Mouse (Mus musculus) midbrain, postnatal 0 days (tissue): ENCODE results near the gene Gins1. TPM values are rescaled to one million over a fixed set of nuclear protein-coding genes. Genes with fewer than 3 reads are reported as not detected.

Experiments
- ATAC-seq: fragments of 200-750 bp; cut with Nextera tagmentation; 2 replicates; pipeline ENCODE4 v1.8.0; 2017; ENCODE audit warnings: moderate number of reproducible peaks, mild to moderate bottlenecking, moderate TSS enrichment, moderate library complexity; ENCODE audit not compliant: low FRiP score
- DNase-seq: peaks from one replicate; pipeline ENCODE4 v3.0.0-alpha.2; 2015; ENCODE audit warnings: low spot score
- H3K27ac ChIP-seq: fragments of 300-500 bp; sonication (generic); 2 replicates; pipeline ENCODE4 v1.5.1; 2014; ENCODE audit warnings: low read depth, mild to moderate bottlenecking, low read length, mixed read lengths
- H3K27me3 ChIP-seq: fragments of 300-500 bp; sonication (generic); 2 replicates; pipeline ENCODE4 v1.6.1; 2014; ENCODE audit warnings: low read length, control low read depth, mixed read lengths; ENCODE audit not compliant: insufficient read depth
- H3K36me3 ChIP-seq: fragments of 300-500 bp; sonication (generic); 2 replicates; pipeline ENCODE4 v1.6.1; 2014; ENCODE audit warnings: low read length, control low read depth, mixed read lengths; ENCODE audit not compliant: insufficient read depth
- H3K4me1 ChIP-seq: fragments of 300-500 bp; sonication (generic); 2 replicates; pipeline ENCODE4 v1.6.1; 2014; ENCODE audit warnings: mild to moderate bottlenecking, control low read depth, antibody characterized with exemption, low read length, mixed read lengths; ENCODE audit not compliant: insufficient read depth
- H3K4me2 ChIP-seq: fragments of 300-500 bp; sonication (generic); 2 replicates; pipeline ENCODE4 v1.6.1; 2014; ENCODE audit warnings: low read depth, mild to moderate bottlenecking, low read length, mixed read lengths; ENCODE audit not compliant: poor library complexity, severe bottlenecking
- H3K4me3 ChIP-seq: fragments of 300-500 bp; sonication (generic); 2 replicates; pipeline ENCODE4 v1.5.1; 2014; ENCODE audit warnings: low read depth, mild to moderate bottlenecking, low read length, moderate library complexity
- H3K9ac ChIP-seq: fragments of 300-500 bp; sonication (generic); replicated peaks from 2 replicates; pipeline ENCODE4 v1.6.1; 2014; ENCODE audit warnings: mild to moderate bottlenecking, low read length, moderate library complexity, mixed read lengths; ENCODE audit not compliant: poor library complexity, severe bottlenecking
- H3K9me3 ChIP-seq: fragments of 300-500 bp; sonication (generic); 2 replicates; pipeline ENCODE4 v1.6.1; 2016; ENCODE audit warnings: low read length, control low read depth
- CTCF ChIP-seq: IDR thresholded peaks from 2 replicates; pipeline ENCODE4 v1.5.1; 2016; ENCODE audit warnings: antibody characterized with exemption, mild to moderate bottlenecking
- WGBS: fragments of 180-500 bp; shearing (Covaris S2); extraction: QIAGEN DNeasy Blood & Tissue Kit; methylation state at CpG from one replicate; pipeline ENCODE4 v1.1.7; 2014; 5-methylcytosine and 5-hydroxymethylcytosine counted together
- polyA plus RNA-seq: library from polyadenylated mRNA; unstranded; fragments of >200 nt; fragmentation: Nextera tagmentation; extraction: Ambion mirVana; gene quantifications from 2 replicates; pipeline ENCODE4 v1.2.1, GENCODE M21; 2015
- total RNA-seq: library from RNA; depleted of rRNA; stranded (reverse); fragments of >200 nt; gene quantifications from 2 replicates; pipeline ENCODE4 v1.2.3, GENCODE M21; 2014

Gins1 gene
- total and polyA plus RNA-seq, 2 experiments from 2014 or later: 5.7 to 7.1 TPM

GRCm38 (mm10) chr2:150950056-150950455 lies 44.9 kb downstream of the Gins1 start:
- H3K27ac ChIP-seq: no peak overlapping the region
- H3K9ac ChIP-seq: no peak overlapping the region
- WGBS: 93% methylated on average over 6 of the region's 6 CpGs
- TF ChIP-seq CTCF: no peak
- H3K9me3 ChIP-seq: no peaks in the 10 kb centered on the region
- H3K4me2 ChIP-seq: no peak overlapping the region
- peaks cover 9% of the 10 kb centered on the region; the same call in 1 of the 2 replicates for H3K36me3 ChIP-seq
- no peaks in the 10 kb centered on the region for H3K4me1 ChIP-seq
- H3K27me3 ChIP-seq: no peaks in the 10 kb centered on the region
- ATAC-seq (no peak), DNase-seq (no peak)
- no peak overlapping the region for H3K4me3 ChIP-seq

- no peak for TF ChIP-seq CTCF
- WGBS: 96% methylated on average over 2 of the region's 2 CpGs
- H3K9me3 ChIP-seq: no peaks in the 10 kb centered on the region
- ATAC-seq (no peak), DNase-seq (no peak)
- H3K27ac ChIP-seq: no peak overlapping the region
- no peak overlapping the region for H3K9ac ChIP-seq
- no peaks in the 10 kb centered on the region for H3K27me3 ChIP-seq
- no peaks in the 10 kb centered on the region for H3K4me1 ChIP-seq
- no peak overlapping the region for H3K4me2 ChIP-seq
- H3K36me3 ChIP-seq: peaks cover 9% of the 10 kb centered on the region; the same call in 1 of the 2 replicates
- H3K4me3 ChIP-seq: no peak overlapping the region
These were observed 46.0 kb downstream of the Gins1 start for GRCm38 (mm10) chr2:150951201-150951600.

- WGBS: 82% methylated on average over 1 of the region's 1 CpGs
- Histone ChIP-seq H3K36me3 (peaks cover 10% of the 10 kb centered on the region; the same call in 1 of the 2 replicates), H3K27ac (no peak overlapping the region), H3K4me2 (no peak overlapping the region), H3K4me3 (no peak overlapping the region), H3K9me3 (no peaks in the 10 kb centered on the region), H3K27me3 (no peaks in the 10 kb centered on the region), H3K9ac (no peak overlapping the region), H3K4me1 (no peaks in the 10 kb centered on the region)
- no peak for TF ChIP-seq CTCF
- DNase-seq (no peak), ATAC-seq (no peak)
These were observed 50.7 kb downstream of the Gins1 start for GRCm38 (mm10) chr2:150955859-150956258.

- ATAC-seq: no peak
- H3K4me2 ChIP-seq: no peak overlapping the region
- no peaks in the 10 kb centered on the region for H3K9me3 ChIP-seq
- no peak overlapping the region for H3K4me3 ChIP-seq
- no peaks in the 10 kb centered on the region for H3K4me1 ChIP-seq
- no peaks in the 10 kb centered on the region for H3K27me3 ChIP-seq
- 0 out of 2 replicates have a peak, but pooled peaks cover 4% of the 10 kb centered on the region for H3K36me3 ChIP-seq
- TF ChIP-seq CTCF: no peak
- no peak for DNase-seq
- no peak overlapping the region for H3K27ac ChIP-seq
- H3K9ac ChIP-seq: no peak overlapping the region
- 91% methylated on average over 10 of the region's 10 CpGs for WGBS
These were observed 54.3 kb downstream of the Gins1 start for GRCm38 (mm10) chr2:150959521-150959920.

GRCm38 (mm10) chr2:150963246-150963645 lies 58.0 kb downstream of the Gins1 start:
- no peak overlapping the region for H3K4me2 ChIP-seq
- H3K27me3 ChIP-seq: no peaks in the 10 kb centered on the region
- H3K36me3 ChIP-seq: peaks cover 4% of the 10 kb centered on the region
- ATAC-seq: no peak
- H3K27ac ChIP-seq: no peak overlapping the region
- no peak for DNase-seq
- WGBS: 93% methylated on average over 3 of the region's 3 CpGs
- H3K4me1 ChIP-seq: no peaks in the 10 kb centered on the region
- TF ChIP-seq CTCF: no peak
- no peaks in the 10 kb centered on the region for H3K9me3 ChIP-seq
- no peak overlapping the region for H3K4me3 ChIP-seq
- no peak overlapping the region for H3K9ac ChIP-seq

- ATAC-seq (no peak), DNase-seq (no peak)
- no peaks in the 10 kb centered on the region for H3K27me3 ChIP-seq
- H3K9ac ChIP-seq: no peak overlapping the region
- no peak overlapping the region for H3K4me3 ChIP-seq
- no peak overlapping the region for H3K27ac ChIP-seq
- no peak for TF ChIP-seq CTCF
- peaks cover 2% of the 10 kb centered on the region for H3K36me3 ChIP-seq
- WGBS: 95% methylated on average over 3 of the region's 3 CpGs
- H3K4me1 ChIP-seq: no peaks in the 10 kb centered on the region
- H3K4me2 ChIP-seq: no peak overlapping the region
- H3K9me3 ChIP-seq: no peaks in the 10 kb centered on the region
These were observed 59.4 kb downstream of the Gins1 start for GRCm38 (mm10) chr2:150964641-150965040.
